Comparison of ENCODE assay signal across 15 mouse cellular contexts in the genomic region with DNA sequence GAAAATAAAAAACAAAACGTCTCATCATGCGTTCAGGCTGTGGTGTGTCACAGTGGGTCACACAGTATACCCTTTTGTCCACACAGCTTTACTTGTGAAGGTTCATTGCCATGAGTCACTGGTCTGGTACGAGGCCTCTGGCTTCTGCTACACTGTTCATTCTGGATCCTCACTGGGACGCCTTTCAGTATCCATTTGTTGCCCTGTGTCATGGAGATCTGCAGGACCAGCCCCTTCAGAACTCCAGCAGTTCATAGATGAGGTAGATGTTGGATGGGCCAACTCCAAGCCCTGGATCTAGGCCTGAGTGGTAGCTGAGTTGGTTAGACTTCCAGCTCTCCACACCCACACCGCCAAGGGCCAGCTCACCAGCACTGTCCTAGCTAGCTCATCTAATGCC.
"Had no signal": no experiment of that assay in that cellular context is flagged by ENCODE, and none has a peak within 500 bp of the region (broad histone marks: within the 10 kb centered on the region; RNA-seq: fewer than 3 reads in every experiment).

No protein-coding gene starts in this region.

- H3K27ac ChIP-seq: left cerebral cortex, adult 2 months; liver, embryonic 13.5 days; macrophage; midbrain, embryonic 12.5 days; midbrain, embryonic 15.5 days; neural tube, embryonic 13.5 days; stomach, embryonic 15.5 days had no signal

- H3K9ac ChIP-seq: liver, embryonic 13.5 days; midbrain, embryonic 12.5 days; midbrain, embryonic 15.5 days; neural tube, embryonic 13.5 days; stomach, embryonic 15.5 days had no signal

- DNase-seq: kidney, adult 9 months; kidney, postnatal 14 days; kidney, postnatal 4 days; layer of hippocampus, postnatal 36 days; liver, embryonic 13.5 days; lung, adult 2 months; retina, postnatal 1 day; right cerebral cortex, postnatal 25 days; spleen, adult 18-20 months had no signal

- H3K36me3 ChIP-seq: liver, embryonic 13.5 days; midbrain, embryonic 12.5 days; midbrain, embryonic 15.5 days; neural tube, embryonic 13.5 days; stomach, embryonic 15.5 days had no signal

- ATAC-seq: midbrain, embryonic 15.5 days had no signal

- H3K4me3 ChIP-seq: left cerebral cortex, adult 2 months; liver, embryonic 13.5 days; midbrain, embryonic 12.5 days; midbrain, embryonic 15.5 days; neural tube, embryonic 13.5 days; stomach, embryonic 15.5 days had no signal

- H3K4me2 ChIP-seq: liver, embryonic 13.5 days; midbrain, embryonic 12.5 days; midbrain, embryonic 15.5 days; neural tube, embryonic 13.5 days; stomach, embryonic 15.5 days had no signal

- H3K27me3 ChIP-seq: liver, embryonic 13.5 days; midbrain, embryonic 15.5 days; neural tube, embryonic 13.5 days; stomach, embryonic 15.5 days had no signal

- H3K9me3 ChIP-seq: liver, embryonic 13.5 days; midbrain, embryonic 12.5 days; midbrain, embryonic 15.5 days; neural tube, embryonic 13.5 days; stomach, embryonic 15.5 days had no signal

- H3K4me1 ChIP-seq: midbrain, embryonic 12.5 days; midbrain, embryonic 15.5 days; neural tube, embryonic 13.5 days; stomach, embryonic 15.5 days had no signal
